Mouse (Mus musculus) spleen, adult 12 weeks (tissue): ENCODE data around the gene 2310002L09Rik.
"Not testable (repeated sequence)": the region's sequence is repeated elsewhere in the genome, so short reads cannot be mapped to it uniquely, and the experiment has no call there.

Experiments
- DNase-seq: peaks from one replicate; pipeline ENCODE4 v3.0.0; 2022; ENCODE audit warnings: low spot score

2310002L09Rik gene

GRCm38 (mm10) chr4:73950375-73950896 lies at the start of gene 2310002L09Rik:
2310002L09Rik (minus strand) TSS chr4:73950846.
- DNase-seq = no peak

GRCm38 (mm10) chr4:73980454-73980853 lies 29.8 kb upstream of the 2310002L09Rik start:
- no peak for DNase-seq

GRCm38 (mm10) chr4:73920660-73921059 lies 30.0 kb downstream of the 2310002L09Rik start, which contains the start of gene Gm11756:
Gm11756 (minus strand) TSS chr4:73920760.
- DNase-seq = not testable (repeated sequence)

- not testable (repeated sequence) for DNase-seq
These were observed 44.8 kb downstream of the 2310002L09Rik start, which contains the start of gene Gm13871 for GRCm38 (mm10) chr4:73905853-73906252. Gm13871 (minus strand) TSS chr4:73905953.

- not testable (repeated sequence) for DNase-seq
These were observed 59.6 kb downstream of the 2310002L09Rik start, which contains the start of gene Gm11757 for GRCm38 (mm10) chr4:73891012-73891411. Gm11757 (minus strand) TSS chr4:73891112.
